Mouse (Mus musculus): ENCODE measurements around the gene Srsf4. TPM values are rescaled to one million over a fixed set of nuclear protein-coding genes. Genes with fewer than 3 reads are reported as not detected.

Gene Srsf4
- polyA plus RNA-seq, 2 experiments, result 43.4 to 45.3 TPM

GRCm38 (mm10) chr4:131916425-131916824 is 43.0 kb downstream of the Srsf4 start:
- ATAC-seq (ENCODE audit: insufficient read depth) (peak; percentile 40), DNase-seq (ENCODE audit: low read depth in 3 of 3, low spot score in 3 of 3) (peak; percentile 38 to 53 (median 41))
- H3K27ac ChIP-seq, result no peak overlapping the region
- no peaks in the 10 kb centered on the region for H3K36me3 ChIP-seq (replicated peaks; ENCODE audit: control insufficient read depth, insufficient read depth, low read depth)
- WGBS (ENCODE audit: insufficient replicate concordance), result 3% methylated on average over 15 of the region's 15 CpGs
- peaks cover 97% of the 10 kb centered on the region for H3K27me3 ChIP-seq (ENCODE audit: control insufficient read depth, insufficient read depth, low read length)
- no peak overlapping the region for H3K9ac ChIP-seq (replicated peaks)
- peaks cover 0 to 4% of the 10 kb centered on the region in 2 experiments; a peak in 1 of 4 replicates for H3K4me1 ChIP-seq (replicated peaks; ENCODE audit: control insufficient read depth in 2 of 2, insufficient read depth in 2 of 2, low read length in 1 of 2)
- no peak for TF ChIP-seq EP300 (IDR thresholded peaks at IDR 0.05; ENCODE audit: low read depth)
- TF ChIP-seq CTCF (IDR thresholded peaks at IDR 0.05; ENCODE audit: low read depth), result peak; percentile 98
- no peaks in the 10 kb centered on the region for H3K9me3 ChIP-seq (ENCODE audit: control insufficient read depth, low read length)
- no peak overlapping the region for H3K4me2 ChIP-seq (ENCODE audit: low read depth)
- no peak overlapping the region for H3K4me3 ChIP-seq (ENCODE audit: insufficient read depth in 1 of 2, low read depth in 2 of 2, low read length in 2 of 2)

GRCm38 (mm10) chr4:131917010-131917555 is 43.7 kb downstream of the Srsf4 start:
- DNase-seq (ENCODE audit: low read depth in 3 of 3, low spot score in 3 of 3) (no peak), ATAC-seq (ENCODE audit: insufficient read depth) (no peak)
- Histone ChIP-seq H3K9ac (replicated peaks) (no peak overlapping the region), H3K4me1 (replicated peaks; ENCODE audit: control insufficient read depth in 2 of 2, insufficient read depth in 2 of 2, low read length in 1 of 2) (peaks cover 0 to 4% of the 10 kb centered on the region in 2 experiments; a peak in 1 of 4 replicates), H3K9me3 (ENCODE audit: control insufficient read depth, low read length) (no peaks in the 10 kb centered on the region), H3K36me3 (replicated peaks; ENCODE audit: control insufficient read depth, insufficient read depth, low read depth) (no peaks in the 10 kb centered on the region), H3K27ac (no peak overlapping the region), H3K27me3 (ENCODE audit: control insufficient read depth, insufficient read depth, low read length) (peaks cover 97% of the 10 kb centered on the region), H3K4me2 (ENCODE audit: low read depth) (no peak overlapping the region), H3K4me3 (ENCODE audit: insufficient read depth in 1 of 2, low read depth in 2 of 2, low read length in 2 of 2) (no peak overlapping the region)
- TF ChIP-seq CTCF (IDR thresholded peaks at IDR 0.05; ENCODE audit: low read depth) (no peak), EP300 (IDR thresholded peaks at IDR 0.05; ENCODE audit: low read depth) (no peak)
- 56% methylated on average over 10 of the region's 10 CpGs for WGBS (ENCODE audit: insufficient replicate concordance)

- no peak overlapping the region for H3K27ac ChIP-seq
These were observed 44.7 kb downstream of the Srsf4 start for GRCm38 (mm10) chr4:131918026-131918533.

DNA sequence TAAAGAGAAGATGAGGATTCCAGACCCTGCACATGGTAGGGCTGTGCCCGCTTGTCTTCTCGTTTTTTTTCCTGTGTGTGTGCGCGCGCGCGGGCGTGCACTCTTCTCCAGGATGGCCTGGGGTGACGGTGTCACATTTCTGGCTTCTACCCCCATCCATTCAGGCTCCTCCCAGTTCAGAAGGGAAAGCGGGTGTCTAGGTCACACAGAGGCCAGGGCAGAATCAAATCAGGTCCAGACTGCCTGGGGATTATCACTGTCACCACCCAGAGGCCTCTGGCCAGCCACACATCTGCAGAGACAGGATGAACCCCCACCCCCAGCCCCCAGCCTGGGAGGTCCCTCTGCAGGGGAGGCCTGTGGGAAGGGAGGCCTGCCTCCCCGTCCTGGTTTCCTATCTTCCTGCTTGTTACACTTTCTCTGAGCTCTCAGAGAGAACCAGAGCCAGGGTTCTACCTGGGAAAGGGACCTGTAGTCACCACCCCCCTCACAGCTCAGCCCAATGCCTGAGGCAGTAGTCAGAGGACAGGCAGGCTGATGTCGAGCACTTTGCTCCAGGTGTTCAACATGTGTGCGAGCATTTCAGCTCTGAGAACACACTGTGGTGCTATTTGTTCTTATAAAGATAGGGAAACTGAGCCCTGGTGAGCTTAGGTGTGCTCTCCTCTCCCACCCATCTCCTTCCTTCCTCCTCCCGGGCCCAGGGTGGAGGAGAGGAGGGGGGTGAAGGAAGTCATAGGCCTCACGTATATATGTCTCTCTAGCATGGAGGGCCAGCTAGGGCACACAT is 45.5 kb downstream of the Srsf4 start:
- H3K4me2 ChIP-seq (ENCODE audit: low read depth), result no peak overlapping the region
- H3K27me3 ChIP-seq (ENCODE audit: control insufficient read depth, insufficient read depth, low read length), result peaks cover 91% of the 10 kb centered on the region
- H3K27ac ChIP-seq, result no peak overlapping the region
- no peak for ATAC-seq (ENCODE audit: insufficient read depth)
- TF ChIP-seq CTCF (IDR thresholded peaks at IDR 0.05; ENCODE audit: low read depth) (no peak), EP300 (IDR thresholded peaks at IDR 0.05; ENCODE audit: low read depth) (no peak)
- peaks cover 14% of the 10 kb centered on the region for H3K36me3 ChIP-seq (replicated peaks; ENCODE audit: control insufficient read depth, insufficient read depth, low read depth)
- DNase-seq (ENCODE audit: low read depth in 3 of 3, low spot score in 3 of 3), result no peak
- WGBS (ENCODE audit: insufficient replicate concordance), result 13% methylated on average over 15 of the region's 15 CpGs
- no peak overlapping the region for H3K9ac ChIP-seq (replicated peaks)
- H3K4me3 ChIP-seq (ENCODE audit: insufficient read depth in 1 of 2, low read depth in 2 of 2, low read length in 2 of 2), result no peak overlapping the region
- no peaks in the 10 kb centered on the region for H3K9me3 ChIP-seq (ENCODE audit: control insufficient read depth, low read length)
- H3K4me1 ChIP-seq (replicated peaks; ENCODE audit: control insufficient read depth in 2 of 2, insufficient read depth in 2 of 2, low read length in 1 of 2), result peaks cover 0 to 4% of the 10 kb centered on the region in 2 experiments; a peak in 1 of 4 replicates

More at GRCm38 (mm10) chr4:131918026-131918533, 44.7 kb downstream of the Srsf4 start:
- ATAC-seq (ENCODE audit: insufficient read depth) (no peak), DNase-seq (ENCODE audit: low read depth in 3 of 3, low spot score in 3 of 3) (no peak)
- no peak overlapping the region for H3K4me3 ChIP-seq (ENCODE audit: insufficient read depth in 1 of 2, low read depth in 2 of 2, low read length in 2 of 2)
- TF ChIP-seq EP300 (IDR thresholded peaks at IDR 0.05; ENCODE audit: low read depth), result no peak
- TF ChIP-seq CTCF (IDR thresholded peaks at IDR 0.05; ENCODE audit: low read depth), result no peak
- H3K4me1 ChIP-seq (replicated peaks; ENCODE audit: control insufficient read depth in 2 of 2, insufficient read depth in 2 of 2, low read length in 1 of 2), result peaks cover 0 to 4% of the 10 kb centered on the region in 2 experiments; a peak in 1 of 4 replicates
- WGBS (ENCODE audit: insufficient replicate concordance), result 72% methylated on average over 7 of the region's 7 CpGs
- H3K4me2 ChIP-seq (ENCODE audit: low read depth), result no peak overlapping the region
- H3K36me3 ChIP-seq (replicated peaks; ENCODE audit: control insufficient read depth, insufficient read depth, low read depth), result peaks cover 8% of the 10 kb centered on the region
- H3K9me3 ChIP-seq (ENCODE audit: control insufficient read depth, low read length), result no peaks in the 10 kb centered on the region
- H3K27me3 ChIP-seq (ENCODE audit: control insufficient read depth, insufficient read depth, low read length), result peaks cover 97% of the 10 kb centered on the region
- no peak overlapping the region for H3K9ac ChIP-seq (replicated peaks)

Measured in liver, embryonic 14.5 days (tissue).